Mouse (Mus musculus) mouse trophoblast stem cell (cell line): ENCODE measurements around the gene Msi1.

ENCODE experiments used
- in situ Hi-C, 2 experiments: fragments of 300-500 bp; cut with MseI, MboI; formaldehyde crosslinking; loops; 2 replicates in 1 of 2; 3 replicates in 1 of 2; pipeline ENCODE4 v1.15.1; 2025

Msi1 gene

GRCm38 (mm10) chr5:115434280-115434852 lies 5.0 kb downstream of the Msi1 start:
- in situ Hi-C loops, result no loop called here

- in situ Hi-C loops, result no loop called here
Measured at GRCm38 (mm10) chr5:115434853-115435754, 5.7 kb downstream of the Msi1 start.

GRCm38 (mm10) chr5:115435755-115436379 lies 6.5 kb downstream of the Msi1 start:
- in situ Hi-C loops, result no loop called here

- in situ Hi-C loops, result no loop called here
Measured at GRCm38 (mm10) chr5:115436421-115437124, 7.2 kb downstream of the Msi1 start.

- in situ Hi-C loops, result no loop called here
Measured at GRCm38 (mm10) chr5:115437242-115437944, 8.0 kb downstream of the Msi1 start.

GRCm38 (mm10) chr5:115437945-115438315 lies 8.5 kb downstream of the Msi1 start:
- in situ Hi-C loops, result no loop called here

GRCm38 (mm10) chr5:115438667-115439066 lies 9.3 kb downstream of the Msi1 start:
- in situ Hi-C loops, result no loop called here

GRCm38 (mm10) chr5:115441205-115441849 lies 11.9 kb downstream of the Msi1 start:
- in situ Hi-C loops, result loop anchor here (5.0 kb wide), 1 partner anchor 84 kb away; no protein-coding TSS in a partner anchor

GRCm38 (mm10) chr5:115442663-115443062 lies 13.3 kb downstream of the Msi1 start:
- in situ Hi-C loops, result loop anchor here (5.0 kb wide), 1 partner anchor 85 kb away; no protein-coding TSS in a partner anchor

- in situ Hi-C loops, result loop anchor here (5.0 kb wide), 1 partner anchor 87 kb away; no protein-coding TSS in a partner anchor
Measured at GRCm38 (mm10) chr5:115444130-115444529, 14.7 kb downstream of the Msi1 start.

- in situ Hi-C loops, result no loop called here
Measured at GRCm38 (mm10) chr5:115447108-115447507, 17.7 kb downstream of the Msi1 start.

GRCm38 (mm10) chr5:115449247-115449646 lies 19.8 kb downstream of the Msi1 start:
- in situ Hi-C loops, result no loop called here

GRCm38 (mm10) chr5:115450410-115451317 lies 21.3 kb downstream of the Msi1 start:
- in situ Hi-C loops, result no loop called here

- in situ Hi-C loops, result no loop called here
Measured at GRCm38 (mm10) chr5:115454422-115455090, 25.2 kb downstream of the Msi1 start.

GRCm38 (mm10) chr5:115455838-115456237 lies 26.4 kb downstream of the Msi1 start:
- in situ Hi-C loops, result no loop called here

- in situ Hi-C loops, result no loop called here
Measured at GRCm38 (mm10) chr5:115458918-115459317, 29.5 kb downstream of the Msi1 start.

GRCm38 (mm10) chr5:115464408-115465115 lies 35.2 kb downstream of the Msi1 start:
- in situ Hi-C loops, result no loop called here

- in situ Hi-C loops, result no loop called here
Measured at GRCm38 (mm10) chr5:115465642-115466420, 36.4 kb downstream of the Msi1 start, which contains the start of gene Pla2g1b. Gene Pla2g1b, plus strand, starts transcription at chr5:115466262.
